Mouse (Mus musculus): ENCODE results near the gene Robo2. TPM values are rescaled to one million over a fixed set of nuclear protein-coding genes. Genes with fewer than 3 reads are reported as not detected.

Robo2 gene
- total RNA-seq, 2 experiments from 2014 or later = 0.39 to 0.54 TPM

DNA sequence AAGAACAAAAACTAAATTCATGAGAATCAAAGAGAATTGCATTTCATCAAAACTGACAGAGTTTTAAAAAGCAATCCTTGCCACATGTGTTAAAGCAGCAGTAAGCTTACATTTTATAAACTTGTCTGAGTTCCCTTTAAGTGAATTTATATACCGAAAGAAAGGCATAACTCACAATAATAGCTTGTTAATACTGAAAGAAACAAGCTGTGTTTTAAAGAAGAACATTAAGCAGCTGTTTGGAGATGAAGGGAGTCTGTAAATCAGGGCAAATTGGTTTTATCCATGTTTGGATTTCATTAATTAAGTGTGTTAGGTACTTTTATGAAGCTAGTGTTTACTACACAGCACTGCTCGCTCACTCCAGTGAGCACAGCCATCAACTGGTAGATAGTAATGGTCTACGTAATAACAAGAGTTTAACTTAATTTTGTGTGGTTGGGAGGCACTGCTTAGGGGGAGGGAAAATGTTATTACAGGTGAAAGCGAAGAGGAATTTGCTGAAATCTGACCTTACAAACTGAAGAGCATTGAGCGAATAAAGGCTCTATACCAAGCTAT is 447.2 kb downstream of the Robo2 start:
- intact Hi-C loops (cut with DNase I) = no loop called here
- no peak for DNase-seq

DNA sequence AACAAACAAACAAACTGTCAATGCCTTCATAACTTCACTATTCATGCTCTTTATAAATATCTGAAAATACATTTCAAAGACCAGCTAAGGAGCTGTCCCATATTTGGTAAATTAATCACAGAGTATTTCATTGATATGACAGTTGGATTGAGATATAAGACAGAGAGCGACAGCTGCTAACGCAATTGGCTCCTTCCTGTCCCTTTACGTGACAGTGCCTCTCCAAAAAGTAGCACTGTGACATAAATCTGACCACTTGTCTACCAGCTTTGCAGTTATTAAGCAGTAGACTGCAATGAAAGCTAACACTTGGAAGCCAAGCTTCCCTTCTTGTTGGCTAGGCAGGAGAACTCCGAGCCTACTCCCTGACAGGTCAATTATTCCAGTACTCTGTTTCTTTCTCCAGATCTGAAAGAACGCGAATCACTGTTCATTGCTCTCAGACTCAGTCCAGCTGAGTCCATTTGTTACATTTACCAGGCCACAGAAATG is 452.1 kb downstream of the Robo2 start:
- no peak for DNase-seq

DNA sequence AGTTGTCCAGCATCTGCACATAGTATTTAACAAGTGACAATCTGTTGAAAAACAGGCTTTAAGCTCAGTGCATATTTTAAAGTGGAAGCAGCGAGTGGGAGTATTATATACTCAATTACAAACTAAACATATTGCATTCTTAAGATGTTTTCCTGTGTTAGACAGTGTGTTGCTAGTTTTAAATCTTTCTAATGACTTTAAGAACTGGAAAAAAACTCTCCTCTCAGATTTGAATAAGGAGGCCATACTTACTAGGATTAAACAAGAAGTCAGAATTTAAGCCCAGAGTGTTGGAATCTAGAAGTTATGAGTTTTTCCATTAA is 453.1 kb downstream of the Robo2 start:
- intact Hi-C loops (cut with DNase I) = no loop called here
- no peak for DNase-seq

More for the DNA sequence above, 452.1 kb downstream of the Robo2 start:
- intact Hi-C loops (cut with DNase I) = no loop called here

DNA sequence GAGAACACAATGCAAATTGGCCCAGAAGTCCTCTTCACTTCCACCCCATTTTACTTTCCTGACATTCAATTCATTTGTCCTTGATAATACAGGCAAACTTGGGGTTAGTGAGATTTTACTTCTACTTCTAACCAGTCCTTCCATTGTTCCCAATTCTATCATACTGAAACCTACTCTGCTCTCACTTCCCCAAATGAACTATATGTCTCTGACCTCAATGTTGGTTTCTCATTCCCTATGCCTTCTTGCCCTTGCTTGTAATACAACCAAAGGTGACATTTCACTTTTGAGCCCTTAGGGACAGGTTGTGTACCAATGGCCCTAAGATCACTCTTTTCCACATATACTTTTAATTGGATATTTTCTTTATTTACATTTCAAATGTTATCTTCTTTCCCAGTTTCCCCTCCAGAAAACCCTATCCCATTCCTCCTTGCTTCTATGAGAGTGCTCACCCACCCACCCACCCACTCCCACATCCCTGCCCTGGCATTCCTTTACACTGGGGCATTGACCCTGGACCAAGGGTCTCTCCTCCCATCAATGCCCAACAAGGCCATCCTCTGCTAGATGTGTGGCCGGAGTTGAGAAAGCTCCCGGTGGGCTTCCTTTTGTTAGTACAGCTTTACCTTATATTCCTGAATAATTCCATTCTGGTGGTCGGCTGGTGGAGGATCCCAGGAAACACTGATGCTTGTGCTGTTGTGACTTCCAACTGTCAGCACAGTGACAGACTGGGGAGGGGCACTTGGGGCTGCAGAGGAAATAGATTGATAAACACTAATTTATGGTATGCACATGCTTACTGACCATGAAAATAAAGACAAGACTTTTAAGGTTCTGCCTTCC is 453.7 kb downstream of the Robo2 start:
- no peak for DNase-seq
- intact Hi-C loops (cut with DNase I) = no loop called here

DNA sequence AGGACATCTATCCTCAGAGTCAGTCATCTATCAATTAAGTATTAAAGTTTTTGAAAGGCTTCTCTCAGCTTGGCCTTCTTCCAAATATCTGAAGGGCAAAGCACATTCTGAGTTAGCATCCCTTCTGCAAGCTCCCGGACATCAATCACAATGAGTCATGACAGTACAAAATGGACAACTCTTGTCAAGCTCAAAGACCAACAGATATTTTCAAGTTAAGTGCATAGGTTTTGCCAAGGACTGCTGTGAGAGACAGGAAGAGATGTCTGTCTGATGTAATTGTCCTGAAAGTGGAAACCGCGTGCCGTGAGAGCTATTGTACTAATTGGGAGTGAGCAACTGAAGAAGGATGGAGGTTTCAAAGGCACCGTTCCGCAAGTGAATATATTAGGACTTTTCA is 465.5 kb downstream of the Robo2 start:
- no peak for DNase-seq
- intact Hi-C loops (cut with DNase I) = no loop called here

DNA sequence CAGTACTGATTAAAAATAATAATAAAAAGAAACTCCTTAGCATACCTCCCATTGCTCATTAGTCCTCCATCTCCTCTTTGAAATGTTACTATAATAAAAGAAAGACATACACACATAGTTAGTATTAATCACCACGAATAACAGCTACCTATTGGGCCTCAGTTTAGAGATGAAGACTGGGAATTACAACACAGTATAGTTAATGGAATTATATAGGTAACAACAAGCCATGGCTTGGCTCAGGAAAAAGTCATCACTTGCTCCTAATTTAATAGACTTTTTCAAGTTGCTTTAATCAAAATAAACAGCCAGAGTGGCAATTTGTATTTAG is 471.4 kb downstream of the Robo2 start:
- DNase-seq = no peak
- intact Hi-C loops (cut with DNase I) = no loop called here

DNA sequence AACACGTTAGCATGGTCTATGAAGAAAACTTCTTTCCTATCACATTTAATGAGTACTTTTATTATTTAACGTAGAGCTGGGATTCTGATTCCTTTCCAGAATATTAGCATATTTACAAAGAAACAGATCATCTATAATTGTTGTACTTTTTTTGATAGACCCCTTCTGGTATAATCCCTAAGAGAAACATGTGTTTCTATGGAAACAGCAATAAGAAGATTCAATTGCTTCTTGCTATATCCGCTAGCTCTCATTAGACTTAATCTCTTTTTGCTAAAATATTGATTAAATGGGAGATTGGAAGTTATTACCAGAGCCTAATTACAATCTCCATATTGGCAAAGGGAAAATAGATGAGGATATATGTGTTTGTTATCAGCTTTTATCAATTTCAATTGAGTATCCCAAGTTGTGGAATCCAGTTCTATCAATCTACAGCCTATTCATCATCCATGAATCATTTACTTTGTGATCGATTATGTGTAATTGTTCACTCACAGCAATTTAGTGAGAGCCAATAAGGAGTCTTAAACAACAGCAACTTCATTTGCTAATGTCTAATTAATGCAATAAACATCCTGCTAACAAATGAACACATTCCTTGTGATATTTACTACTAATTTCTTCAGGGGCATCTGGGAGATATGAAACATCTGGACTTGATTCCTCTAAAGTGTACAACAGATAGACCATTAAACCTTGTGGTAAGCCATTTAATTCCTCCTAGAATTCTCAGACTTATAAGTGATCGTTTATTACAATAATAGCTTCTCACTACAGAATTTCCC is 472.0 kb downstream of the Robo2 start:
- DNase-seq = no peak
- intact Hi-C loops (cut with DNase I) = no loop called here

DNA sequence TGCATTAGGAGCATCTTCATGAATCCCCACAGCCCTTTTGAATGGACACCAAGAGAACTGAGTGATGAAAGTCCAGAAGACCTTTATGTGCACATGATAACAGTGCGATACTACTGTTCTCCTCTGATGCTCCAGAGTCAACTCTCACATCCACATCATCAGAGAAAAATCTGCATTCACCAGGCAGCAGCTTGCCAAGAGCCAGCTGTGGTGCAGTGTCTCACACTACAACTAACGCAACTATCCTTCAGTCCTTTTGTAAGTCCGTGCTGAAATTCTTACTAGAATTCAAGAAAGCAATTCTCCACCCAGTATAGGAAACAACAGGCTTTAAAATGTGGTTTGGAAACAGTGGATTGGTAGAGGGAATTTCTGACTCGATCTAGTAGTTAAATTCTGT is 481.3 kb downstream of the Robo2 start:
- intact Hi-C loops (cut with DNase I) = no loop called here
- DNase-seq = no peak

DNA sequence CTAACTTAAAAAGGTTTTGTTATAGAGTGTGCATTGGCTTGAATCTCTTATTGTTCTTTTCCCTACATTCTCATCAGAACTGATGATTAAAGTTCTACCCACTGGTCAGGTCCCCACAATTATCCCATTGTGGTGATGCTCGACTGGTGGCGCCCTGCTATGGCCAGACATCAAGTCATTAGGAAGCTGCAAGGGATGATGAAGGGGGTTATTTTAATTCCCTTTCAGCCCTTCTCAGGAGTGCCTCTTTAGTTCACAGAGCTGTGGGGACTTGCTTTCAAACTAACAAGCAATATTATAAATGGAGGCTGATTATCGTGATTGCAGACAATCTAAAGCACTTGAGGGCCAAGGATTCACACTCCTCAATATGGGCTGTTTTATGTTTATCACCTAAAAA is 484.1 kb downstream of the Robo2 start:
- no peak for DNase-seq
- intact Hi-C loops (cut with DNase I) = no loop called here

DNA sequence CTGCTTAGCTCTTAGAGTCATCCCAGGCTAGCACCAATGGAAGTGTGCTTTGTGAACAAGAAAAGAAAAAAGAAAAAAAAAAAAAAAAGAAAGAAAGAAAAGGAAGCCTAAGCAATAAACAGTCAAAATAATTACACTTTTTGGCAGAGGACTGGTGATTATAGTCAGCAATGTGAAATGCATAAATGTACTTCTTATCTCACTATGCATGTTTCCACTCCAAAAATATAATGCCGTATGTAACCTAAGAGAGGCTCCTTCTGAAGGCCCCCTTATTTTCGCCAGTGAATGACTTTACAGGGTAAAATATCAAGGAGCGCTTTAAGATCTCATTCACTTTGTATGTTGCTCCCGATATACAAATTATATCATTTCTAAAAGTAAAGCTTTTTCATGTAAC is 496.2 kb downstream of the Robo2 start:
- intact Hi-C loops (cut with DNase I) = no loop called here

DNA sequence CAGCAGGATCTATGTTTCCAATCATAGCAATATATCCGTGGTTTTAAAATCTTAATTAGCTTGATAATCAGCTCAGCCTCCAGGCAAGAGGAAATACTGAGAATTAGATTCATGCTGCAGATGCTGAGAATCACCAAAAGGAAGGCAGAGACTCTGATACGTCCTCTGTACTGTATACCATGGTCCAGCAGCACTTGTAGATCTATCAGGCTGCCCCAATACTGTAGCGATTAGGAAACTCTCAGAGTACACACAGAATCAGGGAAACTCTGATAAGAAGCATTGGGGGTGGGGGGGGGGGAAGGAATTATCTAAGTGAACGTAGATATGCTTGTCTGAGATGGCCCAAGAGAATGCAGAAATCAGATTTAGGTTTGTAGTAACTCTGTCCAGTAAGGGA is 496.7 kb downstream of the Robo2 start:
- intact Hi-C loops (cut with DNase I) = no loop called here
- no peak for DNase-seq

More for the DNA sequence above, 496.2 kb downstream of the Robo2 start:
- DNase-seq = no peak

DNA sequence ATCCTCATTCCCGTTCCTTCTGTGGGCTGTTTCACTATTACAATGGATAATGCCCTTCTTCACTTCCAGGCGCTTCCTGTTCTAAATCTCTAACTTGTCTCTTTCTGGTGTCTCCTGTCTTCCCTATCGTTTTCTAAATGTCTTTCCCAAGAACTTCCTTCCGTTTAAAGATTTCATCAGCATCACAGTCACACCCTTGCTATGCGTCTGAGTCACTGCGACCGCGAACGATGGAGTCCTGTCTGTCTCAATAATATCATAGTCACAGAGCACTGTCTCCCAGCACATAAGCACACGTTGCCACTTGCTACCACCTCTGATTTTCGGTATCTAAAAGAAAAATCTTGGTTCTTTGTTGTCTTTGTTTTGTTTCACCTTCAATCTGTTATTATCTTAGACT is 503.1 kb downstream of the Robo2 start:
- no peak for DNase-seq
- intact Hi-C loops (cut with DNase I) = no loop called here

DNA sequence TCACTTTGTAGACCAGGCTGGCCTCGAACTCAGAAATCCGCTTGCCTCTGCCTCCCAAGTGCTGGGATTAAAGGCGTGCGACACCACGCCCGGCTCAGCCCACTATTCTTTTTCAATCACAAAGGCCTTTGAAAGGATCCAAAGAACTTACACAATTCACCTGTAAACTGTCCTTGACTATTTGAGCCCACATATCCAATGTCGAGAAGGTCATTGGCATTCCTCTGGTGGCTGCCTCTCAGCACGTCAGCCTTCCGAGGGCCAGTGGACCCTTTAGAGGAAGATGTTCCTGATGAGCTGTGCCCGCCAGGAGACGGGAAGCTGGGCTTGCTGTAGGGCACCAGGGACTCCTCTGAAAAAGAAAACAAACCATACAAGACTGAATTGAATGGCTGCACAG is 514.8 kb downstream of the Robo2 start:
- no peak for DNase-seq
- intact Hi-C loops (cut with DNase I) = no loop called here

DNA sequence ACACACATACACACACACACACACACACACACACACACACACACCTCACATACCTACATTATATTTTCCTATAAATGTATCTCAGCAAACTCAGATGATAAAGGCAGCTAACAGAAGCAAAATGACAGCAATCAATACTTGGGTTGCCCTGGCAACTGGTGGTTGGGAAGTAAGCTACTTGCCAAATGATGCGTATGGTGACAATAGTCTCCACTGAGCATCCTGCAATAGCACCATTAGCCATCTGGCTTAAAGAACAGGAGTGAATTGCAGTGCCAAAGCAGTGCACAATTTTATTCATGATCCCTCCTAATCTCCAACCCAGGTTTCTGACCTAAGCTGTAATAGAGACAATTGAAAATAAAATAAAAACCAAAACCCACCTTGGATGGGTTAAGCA is 529.7 kb downstream of the Robo2 start:
- intact Hi-C loops (cut with DNase I) = no loop called here

DNA sequence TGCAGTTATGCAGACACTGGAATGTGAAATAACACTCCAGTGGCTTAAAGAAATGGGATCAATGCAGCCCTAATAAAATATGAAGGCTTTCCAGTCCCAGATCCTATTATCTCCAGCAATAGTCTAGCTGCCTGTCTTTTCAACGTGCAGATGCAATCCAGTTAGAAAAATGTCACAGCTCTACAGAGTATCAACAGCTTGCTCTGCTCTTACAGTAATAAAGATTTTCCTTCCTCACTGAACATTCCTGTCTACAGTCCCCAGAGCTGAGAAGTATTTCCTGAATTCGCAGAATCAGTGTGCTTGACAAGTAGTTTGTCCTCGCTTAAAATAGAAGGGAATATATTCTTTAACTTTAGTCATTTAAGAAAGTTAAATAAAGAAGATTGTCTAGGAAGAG is 533.7 kb downstream of the Robo2 start:
- DNase-seq = no peak
- intact Hi-C loops (cut with DNase I) = no loop called here

More for the DNA sequence above, 529.7 kb downstream of the Robo2 start:
- no peak for DNase-seq

DNA sequence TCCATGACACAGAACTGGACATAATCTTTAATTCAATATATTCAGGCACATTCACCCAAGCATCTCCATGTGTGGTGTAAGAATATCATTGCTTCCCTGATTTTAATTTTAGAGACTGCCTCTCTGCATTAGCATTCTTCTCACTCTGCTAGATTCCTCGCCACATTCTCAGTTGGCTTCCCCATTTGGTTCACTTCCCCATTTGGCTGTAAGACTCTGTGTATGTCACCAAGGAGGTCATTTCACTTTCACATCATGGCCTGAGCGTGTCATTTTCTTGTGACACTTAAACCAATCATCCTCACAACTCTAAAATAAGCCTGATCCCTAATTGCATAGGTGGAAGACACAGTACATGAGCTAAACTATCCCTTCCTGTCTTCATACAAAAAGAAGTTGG is 536.6 kb downstream of the Robo2 start:
- no peak for DNase-seq
- intact Hi-C loops (cut with DNase I) = no loop called here

DNA sequence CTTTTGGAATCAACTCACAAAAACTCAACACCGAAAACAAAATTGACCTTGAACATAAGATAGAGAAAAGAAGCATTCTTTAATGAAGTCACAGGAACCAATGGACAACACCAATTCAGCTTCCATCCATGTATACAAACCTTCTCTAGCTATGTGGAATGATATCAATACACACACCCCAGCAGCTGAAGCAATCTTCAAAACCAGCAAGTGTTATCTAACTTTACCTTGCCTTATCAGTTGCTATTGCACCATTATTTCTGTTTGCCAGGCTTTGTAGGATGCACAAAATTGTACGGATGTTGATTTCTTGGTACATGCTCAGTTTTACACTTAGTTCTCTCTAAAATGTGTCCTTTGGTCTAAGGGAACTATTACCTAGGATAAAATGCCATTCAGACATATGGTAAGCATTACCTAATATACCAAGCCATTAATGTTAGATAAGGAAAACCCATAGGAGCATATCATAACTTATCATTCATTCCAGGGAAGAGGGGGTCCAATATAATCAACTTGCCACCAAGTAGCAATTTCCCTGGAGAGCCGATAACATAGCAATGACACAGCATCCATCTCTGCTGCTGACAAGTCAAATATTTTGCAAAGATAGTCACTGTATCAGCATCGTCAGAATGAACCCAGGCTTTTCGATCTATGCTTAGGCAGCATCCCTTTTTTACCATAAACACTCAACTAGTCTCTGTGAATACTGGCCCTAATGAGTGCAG is 537.6 kb downstream of the Robo2 start:
- no peak for DNase-seq
- intact Hi-C loops (cut with DNase I) = no loop called here

DNA sequence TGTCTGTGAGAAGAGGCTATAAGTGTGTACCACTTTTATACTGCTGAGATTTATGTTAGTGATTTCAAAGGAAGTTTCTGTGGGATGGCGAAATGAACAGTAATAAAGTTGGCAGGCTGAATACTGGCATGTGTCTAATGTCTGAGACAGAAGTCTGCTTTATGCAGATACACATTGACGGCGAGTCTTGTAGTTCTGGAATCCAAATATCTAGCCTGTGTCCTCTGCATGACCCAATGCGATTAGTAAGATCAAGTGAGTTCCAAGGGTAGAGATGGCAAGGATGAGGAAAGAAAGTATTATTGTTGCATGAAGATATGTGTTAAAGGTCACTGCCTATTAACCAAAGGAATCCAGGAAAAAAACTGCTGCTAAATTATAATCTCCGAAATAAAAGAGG is 541.3 kb downstream of the Robo2 start:
- intact Hi-C loops (cut with DNase I) = no loop called here
- DNase-seq = no peak

DNA sequence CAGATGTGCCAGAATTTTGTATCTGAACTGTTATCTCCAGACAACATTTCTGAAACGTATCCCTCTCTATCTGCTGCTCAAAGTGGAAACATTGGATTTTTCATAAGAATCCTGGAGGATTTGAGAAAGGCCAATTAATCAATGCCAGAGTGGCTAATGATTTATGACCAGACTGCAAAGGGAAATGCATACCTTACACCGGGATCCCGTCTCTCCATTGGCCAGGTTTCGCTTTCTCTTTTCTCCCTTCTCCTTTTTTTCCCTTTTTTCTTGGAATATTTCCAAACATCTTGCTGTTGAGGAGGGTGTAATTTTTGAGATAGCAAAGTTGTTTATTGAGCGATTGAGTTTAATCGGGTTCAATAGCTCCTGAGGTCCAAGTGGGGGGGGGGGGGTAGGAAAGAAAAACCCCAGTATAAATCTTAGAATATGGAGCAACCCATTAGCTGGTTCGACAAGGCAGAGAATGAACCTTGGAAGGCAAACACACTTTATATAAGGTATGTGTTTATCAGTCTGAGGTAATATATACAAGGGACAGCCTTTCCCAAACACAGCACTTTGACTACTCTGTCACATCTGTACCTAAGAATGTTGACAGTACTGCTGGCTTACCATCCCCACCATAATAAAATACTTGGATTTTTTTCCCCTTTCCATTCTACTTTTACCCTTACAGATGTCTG is 542.0 kb downstream of the Robo2 start:
- intact Hi-C loops (cut with DNase I) = loop anchor here (10.0 kb wide), 1 partner anchor 275 kb away; no protein-coding TSS in a partner anchor
- no peak for DNase-seq

DNA sequence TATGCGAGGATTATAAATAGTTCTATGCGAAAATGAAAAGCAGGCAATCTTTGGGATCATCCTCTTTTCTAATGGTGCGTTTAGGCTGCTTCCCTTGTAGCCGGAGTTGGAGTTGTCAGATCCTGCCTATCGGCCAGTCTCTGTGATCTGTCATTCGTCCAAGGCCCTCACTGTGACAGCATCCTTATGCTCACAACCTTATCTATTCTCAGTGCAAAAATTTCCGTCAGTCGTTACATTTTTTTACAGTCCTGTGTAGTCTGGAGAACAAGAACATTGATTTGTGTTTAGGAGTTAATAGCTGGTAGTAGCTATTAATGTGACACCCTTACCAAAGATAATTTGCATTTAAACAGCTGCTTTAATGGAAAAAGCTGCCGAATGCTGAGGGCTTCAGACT is 547.0 kb downstream of the Robo2 start:
- no peak for DNase-seq
- intact Hi-C loops (cut with DNase I) = loop anchor here (10.0 kb wide), 1 partner anchor 270 kb away; no protein-coding TSS in a partner anchor

Measured in heart, postnatal 36 days (tissue).